Mouse (Mus musculus): ENCODE measurements around the gene Rnf113a2. TPM values are rescaled to one million over a fixed set of nuclear protein-coding genes. Genes with fewer than 3 reads are reported as not detected.

The Rnf113a2 gene
- total RNA-seq, 2 experiments from 2014 or later: 12.0 to 14.5 TPM

- no peak for DNase-seq (ENCODE audit: low spot score in 2 of 2)
These were observed 8.8 kb upstream of the Rnf113a2 start for GRCm38 (mm10) chr12:84407874-84408818.

DNA sequence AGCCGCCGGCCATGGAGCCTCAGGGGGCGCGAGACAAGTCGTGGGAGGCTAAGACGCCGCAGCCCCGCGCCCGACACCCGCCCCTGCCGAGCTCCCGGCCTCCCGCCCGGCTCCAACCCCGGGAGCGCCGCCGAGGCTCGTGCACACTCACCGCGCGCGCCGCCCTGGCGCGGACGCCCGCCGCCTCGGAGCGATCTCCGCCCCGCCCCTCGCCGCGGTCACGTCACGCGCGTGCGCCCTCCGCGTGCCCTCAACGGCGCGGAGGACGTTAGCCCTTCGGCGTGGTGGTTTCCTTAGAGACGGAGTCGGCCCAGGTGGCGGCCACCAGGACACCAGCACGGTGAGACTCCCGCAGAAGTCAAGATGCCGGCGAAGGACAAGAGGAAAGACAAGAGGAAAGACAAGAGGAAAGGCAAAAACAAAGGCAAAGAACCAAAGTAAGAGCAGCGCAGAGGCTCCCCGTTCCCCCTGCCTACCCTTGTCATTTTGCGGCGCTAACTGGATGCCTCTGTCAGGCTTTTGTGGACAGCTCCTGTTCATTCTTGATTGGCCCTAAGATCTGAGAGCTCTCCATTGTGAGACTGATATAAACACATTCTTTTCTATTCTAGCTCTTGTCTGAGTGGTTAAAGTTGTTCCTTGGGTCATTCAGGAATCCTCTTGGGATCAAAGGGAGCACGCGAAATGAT is 8.0 kb upstream of the Rnf113a2 start, which contains the start of the genes Entpd5 and Bbof1:
TSS of gene Entpd5 (minus strand) at position 211 of the 689 bp plus-strand sequence.
TSS of gene Bbof1 (plus strand) at position 253 of the 689 bp plus-strand sequence.
- peak; percentile 90 to 94 for DNase-seq (ENCODE audit: low spot score in 2 of 2)

GRCm38 (mm10) chr12:84417605-84417922 is 568 bp downstream of the Rnf113a2 start:
- no peak for DNase-seq (ENCODE audit: low spot score in 2 of 2)

DNA sequence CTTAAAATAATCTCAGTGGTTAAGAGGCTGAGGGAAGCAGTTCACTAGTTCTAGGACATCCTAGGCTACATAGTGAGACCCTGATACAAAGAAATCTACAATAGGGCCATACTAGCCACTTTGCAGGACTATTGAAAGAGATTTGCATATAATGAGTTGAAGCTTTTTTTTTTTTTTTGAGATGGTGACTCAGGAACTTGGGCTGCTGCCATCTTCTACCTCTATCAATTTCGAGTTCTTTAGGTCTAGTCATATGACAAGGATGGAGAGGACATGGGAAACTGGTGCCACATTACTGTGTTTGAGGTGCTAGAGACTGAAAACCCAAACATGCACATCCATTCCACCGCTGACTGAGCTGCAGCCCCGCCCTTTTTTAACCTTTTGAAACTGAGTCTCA is 7.0 kb downstream of the Rnf113a2 start:
- no peak for DNase-seq (ENCODE audit: low spot score in 2 of 2)

- no peak for DNase-seq (ENCODE audit: low spot score in 2 of 2)
These were observed 12.8 kb downstream of the Rnf113a2 start for GRCm38 (mm10) chr12:84429825-84430224.

DNA sequence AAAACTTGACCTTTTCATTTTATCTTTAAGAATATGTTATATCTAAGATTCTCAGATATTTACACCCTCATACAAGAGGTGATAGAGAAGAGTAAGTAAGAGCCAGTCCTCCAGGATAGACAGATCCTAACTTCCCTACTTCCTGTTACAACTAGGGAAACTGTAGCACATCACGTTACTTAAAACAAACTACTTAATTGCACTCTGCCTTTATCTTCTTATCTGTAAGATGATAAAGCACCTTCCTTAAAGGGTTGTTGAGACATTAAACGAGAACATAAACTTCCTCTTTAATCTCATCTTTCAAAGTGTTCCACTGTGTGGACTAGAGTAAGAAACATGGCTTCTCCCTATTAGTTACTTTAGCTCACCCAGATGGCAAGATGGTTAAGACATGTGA is 21.7 kb downstream of the Rnf113a2 start:
- no peak for DNase-seq (ENCODE audit: low spot score in 2 of 2)

DNA sequence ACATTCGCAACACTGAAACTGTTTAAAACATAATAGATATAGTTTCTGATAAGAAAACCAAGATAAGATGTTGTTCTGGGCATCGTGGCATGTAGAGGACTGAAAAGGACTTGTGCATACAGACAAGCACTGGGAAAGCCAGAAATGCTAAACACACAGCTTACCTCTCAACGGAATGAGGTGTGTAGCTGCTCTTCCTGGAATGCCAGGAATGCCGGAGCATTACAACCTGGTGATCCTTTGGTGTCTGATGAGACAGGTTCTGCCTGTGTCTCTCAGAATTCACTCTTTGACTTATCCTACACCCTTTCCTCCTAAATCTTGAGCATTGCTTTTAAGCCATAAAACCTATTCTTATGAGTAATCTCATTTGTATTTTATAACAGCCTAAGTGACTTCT is 25.5 kb downstream of the Rnf113a2 start:
- DNase-seq (ENCODE audit: low spot score in 2 of 2): no peak

DNA sequence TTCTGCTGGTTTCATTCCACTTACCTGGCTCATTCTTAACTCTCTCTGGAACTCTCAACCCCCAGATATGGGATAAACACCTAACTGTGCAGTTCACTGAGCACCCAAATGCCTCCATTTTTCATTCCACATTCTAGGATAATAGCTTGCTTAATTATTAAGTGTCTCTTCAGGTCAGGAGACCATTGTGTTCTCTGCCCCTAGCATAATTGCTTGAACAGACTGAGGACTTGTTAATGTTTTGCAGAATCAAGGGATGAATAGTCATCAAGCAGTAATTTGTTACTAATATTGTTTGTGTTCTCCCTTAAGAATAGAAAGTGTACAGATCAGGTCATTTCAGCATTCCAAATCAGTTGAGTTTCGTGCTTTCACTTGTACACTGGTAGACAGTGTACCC is 30.4 kb downstream of the Rnf113a2 start:
- no peak for DNase-seq (ENCODE audit: low spot score in 2 of 2)

- DNase-seq (ENCODE audit: low spot score in 2 of 2): no peak
These were observed 31.2 kb downstream of the Rnf113a2 start for GRCm38 (mm10) chr12:84448181-84448580.

DNA sequence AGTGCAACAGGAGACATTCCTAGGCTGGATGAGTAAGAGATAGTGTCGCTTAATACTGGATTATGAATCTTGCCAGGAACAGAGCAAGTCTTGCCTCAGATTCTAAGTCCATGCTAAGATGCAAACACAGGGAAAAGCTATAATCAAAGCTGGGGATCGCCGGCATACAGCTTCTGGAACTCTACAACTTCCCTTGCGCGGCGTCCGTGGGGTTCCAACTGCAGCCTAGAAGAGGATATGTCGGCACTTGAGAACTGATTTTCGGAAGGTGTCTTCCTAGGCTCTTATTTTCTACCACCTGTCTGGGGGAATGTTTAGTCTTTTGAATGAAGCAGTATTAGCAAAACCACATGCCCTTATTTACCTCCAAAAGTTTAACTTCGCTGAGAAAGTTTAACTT is 32.9 kb downstream of the Rnf113a2 start:
- no peak for DNase-seq (ENCODE audit: low spot score in 2 of 2)

GRCm38 (mm10) chr12:84450351-84450717 is 33.3 kb downstream of the Rnf113a2 start:
- DNase-seq (ENCODE audit: low spot score in 2 of 2): no peak

GRCm38 (mm10) chr12:84450718-84451646 is 34.0 kb downstream of the Rnf113a2 start, which contains the start of the genes Aldh6a1 and Lin52:
Gene Aldh6a1 (minus strand): TSS chr12:84451004.
Gene Lin52 (plus strand): TSS chr12:84451422.
- peak; percentile 94 to 95 for DNase-seq (ENCODE audit: low spot score in 2 of 2)

DNA sequence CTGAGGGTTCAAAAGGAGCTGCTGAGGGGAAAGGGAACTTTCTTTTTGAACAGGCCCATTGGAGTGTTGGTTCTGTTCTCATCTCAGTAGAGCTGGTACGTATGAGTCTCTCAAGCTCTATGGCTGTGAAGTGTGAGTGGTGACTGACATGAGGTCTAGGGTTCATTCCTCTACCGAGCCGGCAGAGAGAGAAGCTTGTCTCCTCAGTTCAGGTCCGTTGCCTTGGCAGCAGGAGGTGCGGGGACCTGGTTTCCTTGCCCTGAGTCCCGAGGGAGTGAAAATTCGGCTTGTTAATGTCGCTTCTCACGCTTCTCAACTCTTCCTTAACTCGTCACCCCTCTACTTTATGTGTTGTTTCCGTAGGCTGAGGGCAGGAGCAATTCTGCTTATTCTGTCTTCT is 34.8 kb downstream of the Rnf113a2 start:
- DNase-seq (ENCODE audit: low spot score in 2 of 2): no peak

DNA sequence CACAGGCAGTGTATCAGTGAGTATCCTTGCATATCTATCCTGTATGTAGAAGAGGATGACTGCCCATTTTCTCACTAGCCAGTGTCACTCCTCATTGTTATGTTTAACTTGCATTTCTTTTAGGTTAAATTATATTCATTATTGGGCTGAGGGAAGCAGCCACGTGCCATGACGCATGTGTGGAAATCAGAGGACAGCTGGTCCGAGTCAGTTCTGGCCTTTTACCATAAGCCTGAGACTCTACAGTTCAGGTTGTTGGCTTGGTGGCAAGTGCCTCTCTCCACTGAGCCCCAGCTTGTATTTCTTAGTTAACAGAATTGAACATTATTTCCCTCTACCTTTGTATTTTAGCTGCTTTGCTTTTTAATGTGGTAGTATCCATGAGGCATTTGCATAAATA is 39.9 kb downstream of the Rnf113a2 start:
- no peak for DNase-seq (ENCODE audit: low spot score in 2 of 2)

GRCm38 (mm10) chr12:84459845-84460244 is 42.8 kb downstream of the Rnf113a2 start:
- DNase-seq (ENCODE audit: low spot score in 2 of 2): no peak

DNA sequence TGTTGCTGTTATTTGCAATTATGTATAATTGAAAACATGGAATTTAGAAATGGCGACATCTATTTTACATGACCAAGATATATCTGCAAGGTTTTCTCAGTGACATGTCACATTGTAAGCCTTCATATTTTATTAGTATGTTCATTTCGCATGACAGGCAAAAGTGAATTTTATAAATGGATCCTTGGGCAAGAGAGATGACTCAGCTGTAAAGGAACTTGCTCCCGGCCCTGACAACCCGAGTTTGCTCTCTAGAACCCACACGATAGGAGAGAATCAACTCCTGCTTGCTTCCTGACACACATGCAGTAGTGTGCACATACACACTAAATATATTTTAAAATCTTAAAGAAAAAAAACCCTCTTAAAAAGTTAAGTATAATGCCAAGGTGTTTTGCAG is 44.4 kb downstream of the Rnf113a2 start:
- no peak for DNase-seq (ENCODE audit: low spot score in 2 of 2)

DNA sequence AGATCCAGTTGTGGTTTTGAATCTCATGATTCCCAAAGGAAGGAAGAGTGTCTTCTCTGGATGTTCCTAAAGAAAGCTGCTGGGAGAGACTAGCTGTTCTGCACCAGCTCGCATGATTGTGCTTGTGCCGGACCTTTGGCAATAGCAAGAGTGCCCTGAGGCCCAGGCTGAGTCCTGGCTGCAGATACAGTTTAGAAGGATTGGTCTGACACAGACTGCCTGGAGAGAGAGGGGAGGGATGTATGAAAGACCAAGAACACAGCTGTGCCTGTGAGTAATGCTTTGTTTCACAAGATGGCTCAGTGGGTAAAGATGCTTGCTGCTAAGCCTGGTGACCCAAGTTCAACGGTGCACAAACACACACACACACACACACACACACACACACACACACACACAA is 45.9 kb downstream of the Rnf113a2 start:
- DNase-seq (ENCODE audit: low spot score in 2 of 2): no peak
